In genomic region chr5:91876682-91877031, GRCm38 (mm10) we compare ENCODE assay signal across 14 mouse cellular contexts.
DNase-seq lines count a peak whose midpoint lies in the region; ATAC-seq and TF ChIP-seq lines count a peak whose summit lies in the region.
"Had no signal": no experiment of that assay in that cellular context is flagged by ENCODE, and none has a peak within 500 bp of the region (broad histone marks: within the 10 kb centered on the region; RNA-seq: fewer than 3 reads in every experiment).

No protein-coding gene starts in this region.

- no peak overlapping the region for H3K4me2 ChIP-seq in intestine, postnatal 0 days (replicated peaks; ENCODE audit: low read depth)
- no peak overlapping the region for H3K4me2 ChIP-seq in intestine, embryonic 15.5 days (replicated peaks)
- H3K4me2 ChIP-seq in midbrain, postnatal 0 days (ENCODE audit: low read depth, low read length, poor library complexity, severe bottlenecking) = no peak overlapping the region
- H3K4me2 ChIP-seq: embryonic facial prominence, embryonic 15.5 days; forebrain, embryonic 12.5 days; neural tube, embryonic 15.5 days had no signal

- H3K9me3 ChIP-seq in intestine, postnatal 0 days (ENCODE audit: control insufficient read depth) = no peaks in the 10 kb centered on the region
- H3K9me3 ChIP-seq in intestine, embryonic 15.5 days = no peaks in the 10 kb centered on the region
- H3K9me3 ChIP-seq in midbrain, postnatal 0 days (ENCODE audit: low read length) = no peaks in the 10 kb centered on the region
- no peaks in the 10 kb centered on the region for H3K9me3 ChIP-seq in midbrain, embryonic 10.5 days (replicated peaks)
- H3K9me3 ChIP-seq: embryonic facial prominence, embryonic 15.5 days; forebrain, embryonic 12.5 days; neural tube, embryonic 15.5 days had no signal

- no peaks in the 10 kb centered on the region for H3K27me3 ChIP-seq in intestine, postnatal 0 days (replicated peaks; ENCODE audit: control insufficient read depth, insufficient read depth, low read length)
- no peaks in the 10 kb centered on the region for H3K27me3 ChIP-seq in intestine, embryonic 15.5 days (replicated peaks)
- H3K27me3 ChIP-seq in midbrain, postnatal 0 days (ENCODE audit: insufficient read depth, low read length) = no peaks in the 10 kb centered on the region
- H3K27me3 ChIP-seq in midbrain, embryonic 10.5 days (ENCODE audit: low read depth, poor library complexity, severe bottlenecking) = no peaks in the 10 kb centered on the region
- H3K27me3 ChIP-seq: embryonic facial prominence, embryonic 15.5 days; forebrain, embryonic 12.5 days; neural tube, embryonic 15.5 days had no signal

- ATAC-seq in intestine, postnatal 0 days = no peak
- no peak for ATAC-seq in intestine, embryonic 15.5 days
- no peak for ATAC-seq in midbrain, postnatal 0 days (ENCODE audit: low FRiP score)

- H3K4me1 ChIP-seq in intestine, postnatal 0 days (replicated peaks; ENCODE audit: control insufficient read depth, insufficient read depth, low read length) = no peaks in the 10 kb centered on the region
- no peaks in the 10 kb centered on the region for H3K4me1 ChIP-seq in intestine, embryonic 15.5 days (replicated peaks)
- no peaks in the 10 kb centered on the region for H3K4me1 ChIP-seq in midbrain, postnatal 0 days (ENCODE audit: insufficient read depth, low read length)
- H3K4me1 ChIP-seq in midbrain, embryonic 10.5 days = no peaks in the 10 kb centered on the region

- DNase-seq in midbrain, postnatal 0 days (ENCODE audit: low spot score) = no peak
- DNase-seq in midbrain, embryonic 10.5 days (ENCODE audit: low spot score) = no peak
- peak; percentile 21 for DNase-seq in R1 (ENCODE audit: low read depth, low spot score)
- DNase-seq in embryo, embryonic 9.5 days (ENCODE audit: extremely low spot score) = no peak
- DNase-seq in right cerebral cortex, postnatal 14 days = no peak
- DNase-seq: adrenal gland, postnatal 25 days; cerebellum, postnatal 25 days; kidney, adult 8-10 months; lung, adult 18-20 months had no signal

- no peak overlapping the region for H3K4me3 ChIP-seq in intestine, postnatal 0 days (ENCODE audit: low read depth, low read length)
- H3K4me3 ChIP-seq in intestine, embryonic 15.5 days (replicated peaks) = no peak overlapping the region
- H3K4me3 ChIP-seq in midbrain, postnatal 0 days (ENCODE audit: low read depth, low read length) = no peak overlapping the region
- no peak overlapping the region for H3K4me3 ChIP-seq in midbrain, embryonic 10.5 days
- H3K4me3 ChIP-seq: embryonic facial prominence, embryonic 15.5 days; forebrain, embryonic 12.5 days; neural tube, embryonic 15.5 days had no signal

- H3K9ac ChIP-seq in intestine, postnatal 0 days (ENCODE audit: low read depth, low read length) = no peak overlapping the region
- no peak overlapping the region for H3K9ac ChIP-seq in intestine, embryonic 15.5 days
- H3K9ac ChIP-seq in midbrain, postnatal 0 days (replicated peaks; ENCODE audit: low read length, poor library complexity, severe bottlenecking) = no peak overlapping the region
- H3K9ac ChIP-seq: embryonic facial prominence, embryonic 15.5 days; forebrain, embryonic 12.5 days; neural tube, embryonic 15.5 days had no signal

- no peaks in the 10 kb centered on the region for H3K36me3 ChIP-seq in intestine, postnatal 0 days (ENCODE audit: control insufficient read depth, insufficient read depth)
- H3K36me3 ChIP-seq in intestine, embryonic 15.5 days = no peaks in the 10 kb centered on the region
- no peaks in the 10 kb centered on the region for H3K36me3 ChIP-seq in midbrain, postnatal 0 days (ENCODE audit: insufficient read depth, low read length)
- H3K36me3 ChIP-seq in midbrain, embryonic 10.5 days = no peaks in the 10 kb centered on the region
- H3K36me3 ChIP-seq: embryonic facial prominence, embryonic 15.5 days; forebrain, embryonic 12.5 days; neural tube, embryonic 15.5 days had no signal

- 68% methylated on average over 2 of the region's 2 CpGs for WGBS in intestine, postnatal 0 days
- WGBS in intestine, embryonic 15.5 days = 82% methylated on average over 2 of the region's 2 CpGs
- 77% methylated on average over 2 of the region's 2 CpGs for WGBS in midbrain, postnatal 0 days
- 79% methylated on average over 2 of the region's 2 CpGs for WGBS in midbrain, embryonic 10.5 days

- peak; percentile 60 for TF ChIP-seq CTCF in intestine, postnatal 0 days (IDR thresholded peaks at IDR 0.05; ENCODE audit: low read depth)
- peak; percentile 51 for TF ChIP-seq CTCF in midbrain, postnatal 0 days (IDR thresholded peaks at IDR 0.05)

- no peak overlapping the region for H3K27ac ChIP-seq in intestine, postnatal 0 days (ENCODE audit: low read depth, low read length)
- no peak overlapping the region for H3K27ac ChIP-seq in intestine, embryonic 15.5 days
- H3K27ac ChIP-seq in midbrain, postnatal 0 days (ENCODE audit: low read depth, low read length) = no peak overlapping the region
- H3K27ac ChIP-seq in midbrain, embryonic 10.5 days (replicated peaks) = no peak overlapping the region
- H3K27ac ChIP-seq: embryonic facial prominence, embryonic 15.5 days; forebrain, embryonic 12.5 days; neural tube, embryonic 15.5 days had no signal
